Mouse (Mus musculus) liver, postnatal 0 days (tissue): ENCODE measurements at regions not wholly inside any gene's neighbourhood (a gene's known extent, or its start where the extent isn't known, plus 50 kb on each side); places are given as distances from the start of the nearest gene placed in this dataset.

Experiments
- CTCF ChIP-seq: sonication (generic); IDR thresholded peaks from 2 replicates; pipeline ENCODE4 v1.5.1; 2016; ENCODE audit warnings: antibody characterized with exemption, low read depth
- EP300 ChIP-seq: IDR thresholded peaks from 2 replicates; pipeline ENCODE4 v1.6.1; 2016; ENCODE audit warnings: antibody characterized with exemption, low read depth, mild to moderate bottlenecking

- no peak for TF ChIP-seq EP300
- no peak for TF ChIP-seq CTCF
Measured at GRCm38 (mm10) chr7:129805340-129805739, 213.7 kb downstream of the Wdr11 start.
